Mouse (Mus musculus) CH12F3 (cell line): Measurements from ENCODE around the gene Clcf1.

ENCODE experiments used
- in situ Hi-C: fragments of 300-500 bp; cut with MboI; formaldehyde crosslinking; loops from 2 replicates; pipeline ENCODE4 v1.14.3; 2020; ENCODE audit warnings: low sequenced_read_pairs

Clcf1 gene

GRCm38 (mm10) chr19:4192251-4192985, 21.6 kb upstream of the Clcf1 start:
- in situ Hi-C loops: no loop called here

- in situ Hi-C loops: no loop called here
These were observed 20.9 kb upstream of the Clcf1 start for GRCm38 (mm10) chr19:4193129-4193528.

GRCm38 (mm10) chr19:4194021-4194724, 19.9 kb upstream of the Clcf1 start:
- in situ Hi-C loops: no loop called here

- in situ Hi-C loops: no loop called here
These were observed 19.0 kb upstream of the Clcf1 start for GRCm38 (mm10) chr19:4194776-4195650.

- in situ Hi-C loops: no loop called here
These were observed 18.0 kb upstream of the Clcf1 start for GRCm38 (mm10) chr19:4196048-4196447.

GRCm38 (mm10) chr19:4196548-4196947, 17.5 kb upstream of the Clcf1 start:
- in situ Hi-C loops: no loop called here

GRCm38 (mm10) chr19:4197180-4197579, 16.9 kb upstream of the Clcf1 start:
- in situ Hi-C loops: no loop called here

GRCm38 (mm10) chr19:4201291-4201909, 12.6 kb upstream of the Clcf1 start, which contains the start of gene Rad9a:
Gene Rad9a, minus strand, starts transcription at chr19:4201662.
- in situ Hi-C loops: no loop called here

- in situ Hi-C loops: no loop called here
These were observed 11.9 kb upstream of the Clcf1 start for GRCm38 (mm10) chr19:4202149-4202548.

- in situ Hi-C loops: no loop called here
These were observed 10.9 kb upstream of the Clcf1 start for GRCm38 (mm10) chr19:4203148-4203547.

- in situ Hi-C loops: no loop called here
These were observed 10.3 kb upstream of the Clcf1 start for GRCm38 (mm10) chr19:4203604-4204326.

GRCm38 (mm10) chr19:4204889-4205288, 9.1 kb upstream of the Clcf1 start:
- in situ Hi-C loops: no loop called here

- in situ Hi-C loops: no loop called here
These were observed 7.1 kb upstream of the Clcf1 start for GRCm38 (mm10) chr19:4206971-4207370.

GRCm38 (mm10) chr19:4208563-4208962, 5.5 kb upstream of the Clcf1 start:
- in situ Hi-C loops: no loop called here

- in situ Hi-C loops: no loop called here
These were observed 2.0 kb upstream of the Clcf1 start for GRCm38 (mm10) chr19:4211891-4212588.

GRCm38 (mm10) chr19:4213524-4213974, 489 bp upstream of the Clcf1 start:
- in situ Hi-C loops: no loop called here

GRCm38 (mm10) chr19:4214771-4215450, 873 bp downstream of the Clcf1 start:
- in situ Hi-C loops: no loop called here

GRCm38 (mm10) chr19:4215451-4215840, 1.4 kb downstream of the Clcf1 start:
- in situ Hi-C loops: no loop called here
